Mouse (Mus musculus) kidney, adult 2 months (tissue): ENCODE results near the gene Gm13283. TPM values are rescaled to one million over a fixed set of nuclear protein-coding genes. Genes with fewer than 3 reads are reported as not detected.
"Not testable (repeated sequence)": the region's sequence is repeated elsewhere in the genome, so short reads cannot be mapped to it uniquely, and the experiment has no call there.

Experiments
- DNase-seq: peaks from one replicate; pipeline ENCODE4 v3.0.0; 2021
- H3K27ac ChIP-seq: fragments of 200-500 bp; 2 replicates; pipeline ENCODE4 v1.5.1; 2012; ENCODE audit warnings: low read depth, low read length, control low read depth, inconsistent platforms; ENCODE audit not compliant: insufficient read depth
- H3K27me3 ChIP-seq: fragments of 200-500 bp; replicated peaks from 2 replicates; pipeline ENCODE4 v1.6.1; 2012; ENCODE audit warnings: mild to moderate bottlenecking, moderate library complexity, low read length, inconsistent platforms; ENCODE audit not compliant: control insufficient read depth, insufficient read depth
- H3K36me3 ChIP-seq: fragments of 200-500 bp; 2 replicates; pipeline ENCODE4 v1.6.1; 2012; ENCODE audit warnings: mild to moderate bottlenecking, moderate library complexity, low read length, inconsistent platforms; ENCODE audit not compliant: control insufficient read depth, insufficient read depth
- H3K4me1 ChIP-seq: fragments of 200-500 bp; 2 replicates; pipeline ENCODE4 v1.6.1; 2011; ENCODE audit warnings: low read length; ENCODE audit not compliant: control insufficient read depth, insufficient read depth
- H3K4me3 ChIP-seq: fragments of 200-500 bp; 2 replicates; pipeline ENCODE4 v1.5.1; 2011; ENCODE audit warnings: mild to moderate bottlenecking, low read depth, low read length, control low read depth; ENCODE audit not compliant: insufficient read depth
- CTCF ChIP-seq: fragments of 200-500 bp; conservative IDR thresholded peaks from 2 replicates; pipeline ENCODE4 v1.5.1; 2011; ENCODE audit warnings: low read depth, mild to moderate bottlenecking, control low read depth, low read length, moderate library complexity, mixed read lengths; ENCODE audit not compliant: insufficient read depth, insufficient read length
- WGBS: fragments of 180-500 bp; shearing (Covaris S2); methylation state at CpG from one replicate; pipeline ENCODE4 v1.1.7; 2018; 5-methylcytosine and 5-hydroxymethylcytosine counted together
- polyA plus RNA-seq: library from polyadenylated mRNA; depleted of rRNA; stranded (reverse); fragments of >200 nt; gene quantifications from 2 replicates; pipeline ENCODE4 v1.2.3, GENCODE M21; 2012

Gene Gm13283
- polyA plus RNA-seq, 1 experiment: not detected

DNA sequence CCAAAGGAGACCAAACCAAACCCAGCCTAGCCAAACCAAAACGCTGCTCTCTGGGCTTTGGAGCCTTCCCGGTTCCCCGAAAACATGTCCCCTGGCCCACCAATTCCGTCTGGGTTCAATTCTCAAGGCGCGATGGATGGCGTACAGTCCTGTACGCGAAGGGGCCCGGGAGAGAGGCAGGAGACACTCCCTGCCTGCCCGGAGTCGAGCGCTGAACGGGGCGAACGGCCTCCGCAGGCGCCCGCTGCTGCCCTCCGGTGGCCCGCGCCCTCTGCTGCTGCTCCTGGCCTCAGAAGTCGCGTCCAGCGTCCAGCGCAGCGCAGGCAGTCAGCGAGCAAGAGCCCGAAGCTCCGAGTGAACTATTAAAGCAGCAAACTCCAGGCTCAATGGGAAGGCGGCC is 22.4 kb downstream of the Gm13283 start:
- not testable (repeated sequence) for H3K4me1 ChIP-seq, H3K27me3 ChIP-seq, H3K36me3 ChIP-seq
- Histone ChIP-seq H3K4me3 (0 out of 2 replicates have a peak overlapping the region, but pooled peaks have one; percentile 15), H3K27ac (0 out of 2 replicates have a peak overlapping the region, but pooled peaks have one; percentile 20)
- DNase-seq: peak; percentile 28
- under 1% methylated on average over 15 of the region's 31 CpGs for WGBS

DNA sequence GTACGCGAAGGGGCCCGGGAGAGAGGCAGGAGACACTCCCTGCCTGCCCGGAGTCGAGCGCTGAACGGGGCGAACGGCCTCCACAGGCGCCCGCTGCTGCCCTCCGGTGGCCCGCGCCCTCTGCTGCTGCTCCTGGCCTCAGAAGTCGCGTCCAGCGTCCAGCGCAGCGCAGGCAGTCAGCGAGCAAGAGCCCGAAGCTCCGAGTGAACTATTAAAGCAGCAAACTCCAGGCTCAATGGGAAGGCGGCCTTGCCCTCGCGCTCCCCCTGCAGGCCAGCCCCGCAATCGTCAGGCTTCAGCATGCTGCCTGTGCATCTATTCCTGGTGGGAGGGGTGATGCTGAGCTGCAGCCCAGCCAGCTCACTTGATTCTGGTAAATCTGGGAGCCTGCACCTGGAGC is 25.5 kb downstream of the Gm13283 start, which contains the start of gene Gm13276:
TSS of gene Gm13276 (plus strand) at position 301 of the 400 bp plus-strand sequence.
- no CpG with 5 or more reads among the region's 27 CpGs for WGBS
- not testable (repeated sequence) for H3K4me3 ChIP-seq, H3K4me1 ChIP-seq, H3K36me3 ChIP-seq, DNase-seq, H3K27me3 ChIP-seq, H3K27ac ChIP-seq

DNA sequence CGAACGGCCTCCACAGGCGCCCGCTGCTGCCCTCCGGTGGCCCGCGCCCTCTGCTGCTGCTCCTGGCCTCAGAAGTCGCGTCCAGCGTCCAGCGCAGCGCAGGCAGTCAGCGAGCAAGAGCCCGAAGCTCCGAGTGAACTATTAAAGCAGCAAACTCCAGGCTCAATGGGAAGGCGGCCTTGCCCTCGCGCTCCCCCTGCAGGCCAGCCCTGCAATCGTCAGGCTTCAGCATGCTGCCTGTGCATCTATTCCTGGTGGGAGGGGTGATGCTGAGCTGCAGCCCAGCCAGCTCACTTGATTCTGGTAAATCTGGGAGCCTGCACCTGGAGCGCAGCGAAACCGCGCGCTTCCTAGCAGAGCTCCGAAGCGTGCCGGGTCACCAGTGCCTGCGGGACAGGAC is 28.5 kb downstream of the Gm13283 start, which contains the start of gene Gm13277:
TSS of gene Gm13277 (plus strand) at position 231 of the 400 bp plus-strand sequence.
- TF ChIP-seq CTCF: 0 out of 2 replicates have a peak, but pooled peaks have one; percentile 27
- H3K4me1 ChIP-seq, H3K27ac ChIP-seq, H3K36me3 ChIP-seq, H3K4me3 ChIP-seq, H3K27me3 ChIP-seq: not testable (repeated sequence)
- 0% methylated on average over 1 of the region's 28 CpGs for WGBS
- DNase-seq: peak; percentile 88

DNA sequence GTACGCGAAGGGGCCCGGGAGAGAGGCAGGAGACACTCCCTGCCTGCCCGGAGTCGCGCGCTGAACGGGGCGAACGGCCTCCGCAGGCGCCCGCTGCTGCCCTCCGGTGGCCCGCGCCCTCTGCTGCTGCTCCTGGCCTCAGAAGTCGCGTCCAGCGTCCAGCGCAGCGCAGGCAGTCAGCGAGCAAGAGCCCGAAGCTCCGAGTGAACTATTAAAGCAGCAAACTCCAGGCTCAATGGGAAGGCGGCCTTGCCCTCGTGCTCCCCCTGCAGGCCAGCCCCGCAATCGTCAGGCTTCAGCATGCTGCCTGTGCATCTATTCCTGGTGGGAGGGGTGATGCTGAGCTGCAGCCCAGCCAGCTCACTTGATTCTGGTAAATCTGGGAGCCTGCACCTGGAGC is 31.3 kb downstream of the Gm13283 start, which contains the start of gene Gm13278:
TSS of gene Gm13278 (plus strand) at position 301 of the 400 bp plus-strand sequence.
- not testable (repeated sequence) for H3K4me3 ChIP-seq, DNase-seq, H3K4me1 ChIP-seq, H3K36me3 ChIP-seq, H3K27ac ChIP-seq, H3K27me3 ChIP-seq
- WGBS: no CpG with 5 or more reads among the region's 28 CpGs

DNA sequence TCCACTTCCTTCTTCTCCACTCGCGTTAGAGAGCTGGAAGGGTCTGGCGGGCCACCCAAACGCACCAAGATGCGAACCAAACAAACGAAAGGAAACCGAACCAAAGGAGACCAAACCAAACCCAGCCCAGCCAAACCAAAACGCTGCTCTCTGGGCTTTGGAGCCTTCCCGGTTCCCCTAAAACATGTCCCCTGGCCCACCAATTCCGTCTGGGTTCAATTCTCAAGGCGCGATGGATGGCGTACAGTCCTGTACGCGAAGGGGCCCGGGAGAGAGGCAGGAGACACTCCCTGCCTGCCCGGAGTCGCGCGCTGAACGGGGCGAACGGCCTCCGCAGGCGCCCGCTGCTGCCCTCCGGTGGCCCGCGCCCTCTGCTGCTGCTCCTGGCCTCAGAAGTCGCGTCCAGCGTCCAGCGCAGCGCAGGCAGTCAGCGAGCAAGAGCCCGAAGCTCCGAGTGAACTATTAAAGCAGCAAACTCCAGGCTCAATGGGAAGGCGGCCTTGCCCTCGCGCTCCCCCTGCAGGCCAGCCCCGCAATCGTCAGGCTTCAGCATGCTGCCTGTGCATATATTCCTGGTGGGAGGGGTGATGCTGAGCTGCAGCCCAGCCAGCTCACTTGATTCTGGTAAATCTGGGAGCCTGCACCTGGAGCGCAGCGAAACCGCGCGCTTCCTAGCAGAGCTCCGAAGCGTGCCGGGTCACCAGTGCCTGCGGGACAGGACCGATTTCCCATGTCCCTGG is 34.2 kb downstream of the Gm13283 start, which contains the start of gene Gm13275:
TSS of gene Gm13275 (plus strand) at position 552 of the 740 bp plus-strand sequence.
- H3K27me3 ChIP-seq, H3K36me3 ChIP-seq, H3K27ac ChIP-seq, H3K4me3 ChIP-seq, H3K4me1 ChIP-seq: not testable (repeated sequence)
- peak; percentile 51 for DNase-seq
- WGBS: under 1% methylated on average over 16 of the region's 52 CpGs

DNA sequence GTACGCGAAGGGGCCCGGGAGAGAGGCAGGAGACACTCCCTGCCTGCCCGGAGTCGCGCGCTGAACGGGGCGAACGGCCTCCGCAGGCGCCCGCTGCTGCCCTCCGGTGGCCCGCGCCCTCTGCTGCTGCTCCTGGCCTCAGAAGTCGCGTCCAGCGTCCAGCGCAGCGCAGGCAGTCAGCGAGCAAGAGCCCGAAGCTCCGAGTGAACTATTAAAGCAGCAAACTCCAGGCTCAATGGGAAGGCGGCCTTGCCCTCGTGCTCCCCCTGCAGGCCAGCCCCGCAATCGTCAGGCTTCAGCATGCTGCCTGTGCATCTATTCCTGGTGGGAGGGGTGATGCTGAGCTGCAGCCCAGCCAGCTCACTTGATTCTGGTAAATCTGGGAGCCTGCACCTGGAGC is 37.2 kb downstream of the Gm13283 start, which contains the start of gene Gm13279:
TSS of gene Gm13279 (plus strand) at position 301 of the 400 bp plus-strand sequence.
- WGBS: no CpG with 5 or more reads among the region's 28 CpGs
- not testable (repeated sequence) for H3K36me3 ChIP-seq, DNase-seq, H3K4me1 ChIP-seq, H3K27ac ChIP-seq, H3K27me3 ChIP-seq, H3K4me3 ChIP-seq

DNA sequence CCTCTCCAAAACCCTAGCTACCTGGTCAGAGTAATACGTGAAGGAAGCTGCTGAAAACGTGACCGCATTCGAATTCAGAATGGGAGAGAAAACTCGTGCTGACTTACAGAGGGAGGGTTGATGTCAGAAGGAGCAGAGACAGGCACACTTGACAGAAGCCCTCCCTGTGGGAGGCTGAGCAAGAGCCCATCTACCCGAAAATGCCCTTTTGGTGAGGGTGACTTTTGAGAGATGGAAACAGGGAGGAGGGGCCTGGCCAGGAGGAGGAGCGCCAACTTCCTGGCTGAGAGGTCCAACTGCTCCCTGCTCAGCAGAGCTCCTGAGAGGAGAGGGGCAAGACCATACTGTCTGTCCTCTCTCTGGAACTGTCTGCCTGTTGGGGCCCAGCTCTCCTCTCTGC is 39.4 kb downstream of the Gm13283 start, which contains the start of gene Gm13285:
TSS of gene Gm13285 (plus strand) at position 301 of the 400 bp plus-strand sequence.
- not testable (repeated sequence) for H3K36me3 ChIP-seq, H3K4me3 ChIP-seq, H3K27me3 ChIP-seq, H3K27ac ChIP-seq, DNase-seq, H3K4me1 ChIP-seq
- WGBS: 12% methylated on average over 6 of the region's 7 CpGs

DNA sequence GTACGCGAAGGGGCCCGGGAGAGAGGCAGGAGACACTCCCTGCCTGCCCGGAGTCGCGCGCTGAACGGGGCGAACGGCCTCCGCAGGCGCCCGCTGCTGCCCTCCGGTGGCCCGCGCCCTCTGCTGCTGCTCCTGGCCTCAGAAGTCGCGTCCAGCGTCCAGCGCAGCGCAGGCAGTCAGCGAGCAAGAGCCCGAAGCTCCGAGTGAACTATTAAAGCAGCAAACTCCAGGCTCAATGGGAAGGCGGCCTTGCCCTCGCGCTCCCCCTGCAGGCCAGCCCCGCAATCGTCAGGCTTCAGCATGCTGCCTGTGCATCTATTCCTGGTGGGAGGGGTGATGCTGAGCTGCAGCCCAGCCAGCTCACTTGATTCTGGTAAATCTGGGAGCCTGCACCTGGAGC is 43.0 kb downstream of the Gm13283 start, which contains the start of gene Gm13287:
TSS of gene Gm13287 (plus strand) at position 301 of the 400 bp plus-strand sequence.
- not testable (repeated sequence) for H3K4me3 ChIP-seq, DNase-seq, H3K27ac ChIP-seq, H3K36me3 ChIP-seq, H3K27me3 ChIP-seq, H3K4me1 ChIP-seq
- no CpG with 5 or more reads among the region's 29 CpGs for WGBS

DNA sequence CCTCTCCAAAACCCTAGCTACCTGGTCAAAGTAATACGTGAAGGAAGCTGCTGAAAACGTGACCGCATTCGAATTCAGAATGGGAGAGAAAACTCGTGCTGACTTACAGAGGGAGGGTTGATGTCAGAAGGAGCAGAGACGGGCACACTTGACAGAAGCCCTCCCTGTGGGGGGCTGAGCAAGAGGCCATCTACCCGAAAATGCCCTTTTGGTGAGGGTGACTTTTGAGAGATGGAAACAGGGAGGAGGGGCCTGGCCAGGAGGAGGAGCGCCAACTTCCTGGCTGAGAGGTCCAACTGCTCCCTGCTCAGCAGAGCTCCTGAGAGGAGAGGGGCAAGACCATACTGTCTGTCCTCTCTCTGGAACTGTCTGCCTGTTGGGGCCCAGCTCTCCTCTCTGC is 45.3 kb downstream of the Gm13283 start, which contains the start of gene Gm13288:
TSS of gene Gm13288 (plus strand) at position 301 of the 400 bp plus-strand sequence.
- H3K4me3 ChIP-seq: not testable (repeated sequence)

DNA sequence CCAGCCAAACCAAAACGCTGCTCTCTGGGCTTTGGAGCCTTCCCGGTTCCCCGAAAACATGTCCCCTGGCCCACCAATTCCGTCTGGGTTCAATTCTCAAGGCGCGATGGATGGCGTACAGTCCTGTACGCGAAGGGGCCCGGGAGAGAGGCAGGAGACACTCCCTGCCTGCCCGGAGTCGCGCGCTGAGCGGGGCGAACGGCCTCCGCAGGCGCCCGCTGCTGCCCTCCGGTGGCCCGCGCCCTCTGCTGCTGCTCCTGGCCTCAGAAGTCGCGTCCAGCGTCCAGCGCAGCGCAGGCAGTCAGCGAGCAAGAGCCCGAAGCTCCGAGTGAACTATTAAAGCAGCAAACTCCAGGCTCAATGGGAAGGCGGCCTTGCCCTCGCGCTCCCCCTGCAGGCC is 45.8 kb downstream of the Gm13283 start:
- not testable (repeated sequence) for H3K27me3 ChIP-seq, H3K36me3 ChIP-seq, H3K4me1 ChIP-seq, H3K27ac ChIP-seq, H3K4me3 ChIP-seq
- peak; percentile 51 for DNase-seq
- WGBS: under 1% methylated on average over 15 of the region's 34 CpGs

More for the DNA sequence above, 45.3 kb downstream of the Gm13283 start, which contains the start of gene Gm13288:
- not testable (repeated sequence) for H3K36me3 ChIP-seq, DNase-seq, H3K4me1 ChIP-seq, H3K27me3 ChIP-seq, H3K27ac ChIP-seq
- no CpG with 5 or more reads among the region's 8 CpGs for WGBS
